Mouse (Mus musculus): Measurements from ENCODE around the gene Cbfb. TPM values are rescaled to one million over a fixed set of nuclear protein-coding genes. Genes with fewer than 3 reads are reported as not detected.

The Cbfb gene
- polyA plus RNA-seq, 3 experiments from 2014 or later: 34.4 to 53.8 (median 42.1) TPM

- ATAC-seq: no peak
Measured at GRCm38 (mm10) chr8:105252680-105253537, 82.4 kb downstream of the Cbfb start.

GRCm38 (mm10) chr8:105253766-105254151 is 83.3 kb downstream of the Cbfb start:
- peak; percentile 4 for ATAC-seq

- peak; percentile 86 for ATAC-seq
Measured at GRCm38 (mm10) chr8:105254152-105254965, 83.9 kb downstream of the Cbfb start.

- peak; percentile 47 for ATAC-seq
Measured at GRCm38 (mm10) chr8:105254966-105255350, 84.5 kb downstream of the Cbfb start, which contains the start of gene B3gnt9. TSS of gene B3gnt9 (minus strand) at chr8:105255153.

- ATAC-seq: no peak
Measured at GRCm38 (mm10) chr8:105257318-105258114, 87.0 kb downstream of the Cbfb start.

GRCm38 (mm10) chr8:105258911-105259720 is 88.6 kb downstream of the Cbfb start:
- ATAC-seq: no peak

- peak; percentile 38 for ATAC-seq
Measured at GRCm38 (mm10) chr8:105259721-105260320, 89.3 kb downstream of the Cbfb start.

GRCm38 (mm10) chr8:105260371-105261099 is 90.1 kb downstream of the Cbfb start:
- ATAC-seq: no peak

- no peak for ATAC-seq
Measured at GRCm38 (mm10) chr8:105261326-105261980, 91.0 kb downstream of the Cbfb start.

GRCm38 (mm10) chr8:105263244-105263912 is 92.9 kb downstream of the Cbfb start:
- no peak for ATAC-seq

GRCm38 (mm10) chr8:105264024-105264982 is 93.8 kb downstream of the Cbfb start, which contains the start of the genes Tradd and Fbxl8:
TSS of gene Tradd (minus strand) at chr8:105264609.
TSS of gene Fbxl8 (plus strand) at chr8:105264648.
- peak; percentile 66 for ATAC-seq

- peak; percentile 78 for ATAC-seq
Measured at GRCm38 (mm10) chr8:105265128-105265527, 94.7 kb downstream of the Cbfb start.

GRCm38 (mm10) chr8:105266775-105267174 is 96.3 kb downstream of the Cbfb start:
- peak; percentile 45 for ATAC-seq

Other genes with a start within 250 kb of the Cbfb start
- not detected for gene Ces2e, start 244.4 kb upstream of the Cbfb start, polyA plus RNA-seq (2017; shearing (Covaris generic))
- gene Ces2f, start 223.3 kb upstream of the Cbfb start, polyA plus RNA-seq (2017; shearing (Covaris generic)): not detected
- under 1 TPM in 1 of 3 experiments, not detected in 2; 0.78 TPM for gene Ces2g, start 209.0 kb upstream of the Cbfb start, polyA plus RNA-seq (2017; shearing (Covaris generic))
- gene Ces2h, start 169.8 kb upstream of the Cbfb start, polyA plus RNA-seq (2017; shearing (Covaris generic)): not detected
- gene Ces3a, start 122.1 kb upstream of the Cbfb start, polyA plus RNA-seq (2017; shearing (Covaris generic)): not detected
- gene Ces3b, start 86.9 kb upstream of the Cbfb start, polyA plus RNA-seq (2017; shearing (Covaris generic)): not detected
- gene Ces4a, start 38.9 kb upstream of the Cbfb start, polyA plus RNA-seq (2017; shearing (Covaris generic)): not detected
- gene D230025D16Rik, start 54.5 kb downstream of the Cbfb start, polyA plus RNA-seq (2017; shearing (Covaris generic)): 10 to 100 TPM; 11.1 to 14.6 (median 12.1) TPM
- under 1 TPM; 0.51 to 0.97 (median 0.87) TPM for gene B3gnt9, start 84.5 kb downstream of the Cbfb start, polyA plus RNA-seq (2017; shearing (Covaris generic))
- 10 to 100 TPM; 54.1 to 78.8 (median 58.2) TPM for gene Tradd, start 93.9 kb downstream of the Cbfb start, polyA plus RNA-seq (2017; shearing (Covaris generic))
- 10 to 100 TPM; 18.5 to 24.7 (median 18.5) TPM for gene Fbxl8, start 94.0 kb downstream of the Cbfb start, polyA plus RNA-seq (2017; shearing (Covaris generic))
- under 1 TPM in 1 of 3 experiments, not detected in 2; 0.34 TPM for gene Hsf4, start 99.1 kb downstream of the Cbfb start, polyA plus RNA-seq (2017; shearing (Covaris generic))
- gene Nol3, start 105.5 kb downstream of the Cbfb start, polyA plus RNA-seq (2017; shearing (Covaris generic)): under 1 TPM in 1 of 3 experiments, not detected in 2; 0.26 TPM
- gene 4931428F04Rik, start 119.2 kb downstream of the Cbfb start, polyA plus RNA-seq (2017; shearing (Covaris generic)): 1 to 10 TPM; 1.2 to 2.5 (median 2.1) TPM
- under 1 TPM in 2 of 3 experiments, not detected in 1; 0.38 to 0.60 TPM for gene Exoc3l, start 125.4 kb downstream of the Cbfb start, polyA plus RNA-seq (2017; shearing (Covaris generic))
- 10 to 100 TPM; 54.2 to 61.3 (median 55.9) TPM for gene E2f4, start 127.0 kb downstream of the Cbfb start, polyA plus RNA-seq (2017; shearing (Covaris generic))
- 10 to 100 TPM in 1 of 3 experiments, 1 to 10 TPM in 2; 3.9 to 11.8 (median 9.5) TPM for gene Elmo3, start 134.9 kb downstream of the Cbfb start, polyA plus RNA-seq (2017; shearing (Covaris generic))
- gene Lrrc29, start 155.6 kb downstream of the Cbfb start, polyA plus RNA-seq (2017; shearing (Covaris generic)): 1 to 10 TPM; 1.8 to 4.2 (median 3.2) TPM
- 100 to 1,000 TPM; 136 to 151 (median 144) TPM for gene Tmem208, start 155.7 kb downstream of the Cbfb start, polyA plus RNA-seq (2017; shearing (Covaris generic))
- 1 to 10 TPM; 3.1 to 3.5 (median 3.2) TPM for gene Fhod1, start 177.3 kb downstream of the Cbfb start, polyA plus RNA-seq (2017; shearing (Covaris generic))
- gene Slc9a5, start 178.2 kb downstream of the Cbfb start, polyA plus RNA-seq (2017; shearing (Covaris generic)): 1 to 10 TPM in 1 of 3 experiments, under 1 TPM in 2; 0.28 to 1.3 (median 0.42) TPM
- under 1 TPM in 1 of 3 experiments, not detected in 2; 0.11 TPM for gene Plekhg4, start 202.6 kb downstream of the Cbfb start, polyA plus RNA-seq (2017; shearing (Covaris generic))
- not detected for gene Kctd19, start 242.8 kb downstream of the Cbfb start, polyA plus RNA-seq (2017; shearing (Covaris generic))
- gene Lrrc36, start 242.9 kb downstream of the Cbfb start, polyA plus RNA-seq (2017; shearing (Covaris generic)): not detected

All from inflammation-experienced regulatory T-cells, adult 6 months (primary cell).